Mouse (Mus musculus) layer of hippocampus, adult 2 months (tissue): ENCODE measurements at regions not wholly inside any gene's neighbourhood (a gene's known extent, or its start where the extent isn't known, plus 50 kb on each side); places are given as distances from the start of the nearest gene placed in this dataset.

Source experiments
- DNase-seq, 2 experiments: peaks; one replicate each; pipeline ENCODE4 v3.0.0; 2022; ENCODE audit warnings: low spot score in 2 of 2
- H3K27ac ChIP-seq: fragments of 200-600 bp; 2 replicates; pipeline ENCODE4 v1.8.1; 2022
- H3K4me3 ChIP-seq: fragments of 200-600 bp; 2 replicates; pipeline ENCODE4 v1.8.1; 2022; ENCODE audit warnings: mild to moderate bottlenecking
- CTCF ChIP-seq: fragments of 200-600 bp; conservative IDR thresholded peaks from 2 replicates; pipeline ENCODE4 v1.8.1; 2022; ENCODE audit warnings: antibody characterized with exemption, mild to moderate bottlenecking, moderate library complexity

DNA sequence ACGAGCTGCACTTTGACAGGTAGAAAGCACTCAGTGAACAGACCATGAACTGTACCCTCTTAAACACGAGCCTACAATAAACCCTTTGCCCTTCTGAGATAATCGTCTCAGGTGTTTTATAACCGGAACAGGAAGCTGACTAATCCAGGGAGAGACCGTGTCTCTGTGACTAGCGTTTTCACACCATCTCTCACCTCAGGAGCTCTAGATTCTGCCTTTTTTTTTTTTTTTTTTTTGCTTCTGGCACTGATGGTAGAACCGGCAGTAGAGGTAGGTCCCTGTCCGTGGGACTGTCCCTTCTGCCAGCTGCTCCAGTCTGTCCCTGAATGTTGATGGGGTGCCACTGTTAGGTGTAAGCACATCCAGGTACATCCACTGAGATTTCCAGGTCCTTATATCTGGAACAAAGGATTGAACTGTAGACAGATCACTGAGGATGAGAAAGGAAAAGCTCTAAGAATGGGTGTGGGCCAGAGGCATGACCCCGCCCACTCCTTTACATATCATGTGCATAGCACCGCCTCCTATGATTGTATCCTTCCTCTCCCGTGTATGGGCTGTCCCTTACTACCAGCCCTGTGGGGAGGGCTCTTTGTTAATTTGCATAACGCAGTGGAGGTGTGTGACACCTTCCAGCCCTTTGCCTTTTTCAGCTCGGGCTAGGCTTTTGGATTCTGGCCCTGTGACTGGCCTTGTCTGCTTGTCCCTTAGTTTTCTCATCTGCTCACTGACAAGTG, 70.7 kb upstream of the Lrpap1 start:
- no peak for TF ChIP-seq CTCF
- no peak overlapping the region for H3K27ac ChIP-seq
- no peak for DNase-seq

DNA sequence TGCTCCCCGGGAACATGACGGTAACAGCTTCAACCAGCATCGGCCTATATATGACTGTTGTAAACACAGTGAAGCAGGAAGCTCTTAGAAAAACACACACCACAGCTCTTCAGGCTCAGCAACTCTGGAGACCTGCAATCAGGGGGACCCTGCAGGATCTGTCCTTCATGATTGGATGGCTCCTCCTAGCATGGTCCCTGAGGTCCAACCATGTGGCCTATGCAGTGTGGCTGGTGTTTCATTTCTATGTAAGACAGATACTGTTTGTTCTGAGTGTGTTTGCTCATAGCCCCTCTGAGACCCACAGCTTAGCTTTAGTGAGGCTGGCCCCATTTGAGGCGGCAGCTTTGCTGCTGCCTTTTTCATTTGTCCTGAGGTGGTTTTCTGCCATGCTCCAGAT, 68.8 kb upstream of the Lrpap1 start:
- no peak for DNase-seq
- Histone ChIP-seq H3K4me3 (no peak overlapping the region), H3K27ac (no peak overlapping the region)
- TF ChIP-seq CTCF = no peak

More for the DNA sequence above, 70.7 kb upstream of the Lrpap1 start:
- no peak overlapping the region for H3K4me3 ChIP-seq

DNA sequence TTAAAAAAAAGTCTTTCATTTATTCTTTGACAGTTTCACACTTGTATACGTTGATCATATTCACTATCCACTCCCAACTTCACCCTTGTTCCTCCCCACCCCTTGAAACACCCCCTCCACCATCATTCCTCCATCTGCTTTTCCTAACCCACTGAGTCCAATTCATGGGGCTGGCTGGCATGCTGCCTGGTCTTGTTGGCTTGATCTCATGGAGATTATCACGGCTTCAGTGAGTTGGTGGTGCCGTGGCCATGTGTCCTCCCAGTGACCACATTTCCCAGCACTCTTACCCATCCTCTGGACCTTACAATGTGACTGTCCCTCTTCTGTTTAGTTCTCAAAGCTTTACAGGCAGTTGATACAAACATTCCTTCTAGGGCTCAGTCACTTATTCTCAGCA, 65.8 kb upstream of the Lrpap1 start:
- Histone ChIP-seq H3K4me3 (no peak overlapping the region), H3K27ac (peak overlapping the region; percentile 69; the same call in 1 of the 2 replicates)
- TF ChIP-seq CTCF = no peak
- no peak for DNase-seq

DNA sequence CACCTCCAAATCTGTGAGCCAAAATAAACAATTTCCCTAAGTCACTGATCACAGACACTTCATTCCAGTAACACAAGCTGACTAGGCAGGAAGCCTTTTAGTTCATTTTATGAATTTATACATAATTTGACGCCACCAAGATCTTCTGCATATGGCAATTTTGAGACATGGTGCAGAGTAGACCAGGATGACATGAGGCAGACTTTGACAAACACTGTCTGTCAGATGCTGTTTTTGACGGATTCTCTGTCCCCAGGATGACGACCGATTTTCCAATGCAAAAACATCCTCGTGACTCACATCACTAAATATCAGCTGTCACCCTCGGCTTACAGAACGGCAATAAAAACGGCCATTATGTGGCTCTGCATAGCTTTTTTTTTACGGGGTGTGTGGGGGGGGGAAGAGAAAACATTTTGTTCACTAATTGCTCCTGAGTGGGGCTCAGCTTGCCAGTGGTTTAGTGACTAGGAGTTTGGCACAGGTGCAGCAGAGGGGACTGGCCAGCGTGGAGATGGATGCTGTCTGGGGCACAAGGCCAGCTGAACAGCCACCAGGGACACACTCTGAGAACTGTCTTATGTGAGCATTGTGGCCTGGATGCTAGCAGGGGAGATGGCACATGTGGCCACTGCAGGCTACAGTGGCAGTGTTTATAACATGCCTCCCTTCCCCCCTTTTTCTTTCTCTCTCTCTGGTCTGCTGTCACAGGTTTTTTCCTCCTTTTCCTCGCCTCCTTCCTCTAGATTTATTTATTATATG, 65.0 kb upstream of the Lrpap1 start:
- no peak for TF ChIP-seq CTCF
- Histone ChIP-seq H3K27ac (peak overlapping the region; percentile 69), H3K4me3 (no peak overlapping the region)
- peak in 1 of 2 experiments; percentile 52 for DNase-seq

DNA sequence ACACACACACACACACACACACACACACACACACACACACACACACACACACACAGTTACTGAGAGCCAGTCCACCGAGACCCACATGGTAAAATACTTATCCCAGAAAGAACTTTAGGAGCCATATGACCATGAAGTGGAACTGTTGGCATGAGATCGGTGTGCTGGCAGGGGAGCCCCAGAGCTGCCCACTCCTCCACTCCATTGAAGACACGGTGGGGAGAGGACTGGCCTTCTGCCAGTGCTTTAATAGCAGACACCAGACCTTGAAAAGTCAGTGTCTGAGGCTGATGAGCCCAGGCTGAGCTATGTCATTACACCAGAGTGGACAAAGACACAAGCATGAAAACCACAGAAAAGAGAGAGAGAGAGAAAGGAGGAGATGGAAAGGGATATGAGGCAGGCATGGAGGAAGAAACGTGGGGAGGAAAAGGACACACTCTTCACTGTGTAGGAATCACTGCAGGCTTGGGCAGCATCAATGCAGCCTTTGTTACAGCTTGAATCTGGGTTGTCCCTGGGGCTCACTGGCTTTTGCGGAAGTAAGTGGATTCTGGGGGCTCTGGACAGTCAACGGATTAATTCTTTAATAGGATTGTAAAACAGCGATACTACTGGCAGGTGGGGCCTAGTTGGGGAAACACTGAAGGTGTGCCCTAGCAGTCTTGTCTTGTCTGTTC, 64.2 kb upstream of the Lrpap1 start:
- Histone ChIP-seq H3K4me3 (no peak overlapping the region), H3K27ac (peak overlapping the region; percentile 69)
- no peak for DNase-seq
- no peak for TF ChIP-seq CTCF

DNA sequence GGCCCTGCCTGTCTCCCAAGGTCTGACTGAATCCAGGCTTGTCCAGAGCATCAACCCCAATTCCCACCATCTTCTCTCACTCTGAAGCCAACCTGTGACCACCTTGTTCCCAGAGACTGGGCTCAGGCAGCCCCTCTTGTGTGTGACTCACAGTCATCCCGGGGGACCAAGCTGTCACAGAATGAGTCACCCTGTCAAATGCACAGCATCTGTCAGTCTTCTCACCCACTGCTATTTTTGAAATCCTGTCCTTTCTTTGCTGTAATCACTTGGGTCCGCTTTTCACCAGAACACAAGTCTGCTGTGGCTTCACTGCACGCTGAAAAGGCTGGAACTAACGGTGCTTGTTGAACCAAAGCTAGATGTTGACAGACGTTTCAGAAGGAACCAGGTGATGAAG, 63.3 kb upstream of the Lrpap1 start:
- peak; percentile 60 to 67 for DNase-seq
- H3K4me3 ChIP-seq = no peak overlapping the region

DNA sequence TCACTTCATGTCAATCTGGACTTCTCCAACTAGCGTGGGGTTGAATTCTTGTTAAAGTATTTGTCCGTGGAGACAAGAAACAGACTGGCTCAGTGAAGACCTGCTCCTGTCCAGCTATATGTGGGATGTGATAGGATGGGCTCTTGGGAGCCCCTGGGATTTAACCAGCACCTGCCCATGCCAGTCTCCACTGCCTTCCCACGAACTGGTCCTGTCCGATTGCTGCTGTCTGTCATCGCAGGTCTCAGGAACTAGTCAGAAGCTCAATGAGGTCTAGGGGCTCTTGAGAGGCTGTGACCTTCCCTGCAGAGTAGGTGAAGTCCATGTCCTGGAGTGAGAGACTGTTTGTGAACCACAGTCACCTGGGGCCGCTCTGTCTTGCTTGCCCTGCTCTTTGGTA, 62.8 kb upstream of the Lrpap1 start:
- no peak for DNase-seq
- Histone ChIP-seq H3K27ac (peak overlapping the region; percentile 82), H3K4me3 (no peak overlapping the region)
- TF ChIP-seq CTCF = no peak

More for the DNA sequence above, 63.3 kb upstream of the Lrpap1 start:
- TF ChIP-seq CTCF = no peak
- H3K27ac ChIP-seq = peak overlapping the region; percentile 82

DNA sequence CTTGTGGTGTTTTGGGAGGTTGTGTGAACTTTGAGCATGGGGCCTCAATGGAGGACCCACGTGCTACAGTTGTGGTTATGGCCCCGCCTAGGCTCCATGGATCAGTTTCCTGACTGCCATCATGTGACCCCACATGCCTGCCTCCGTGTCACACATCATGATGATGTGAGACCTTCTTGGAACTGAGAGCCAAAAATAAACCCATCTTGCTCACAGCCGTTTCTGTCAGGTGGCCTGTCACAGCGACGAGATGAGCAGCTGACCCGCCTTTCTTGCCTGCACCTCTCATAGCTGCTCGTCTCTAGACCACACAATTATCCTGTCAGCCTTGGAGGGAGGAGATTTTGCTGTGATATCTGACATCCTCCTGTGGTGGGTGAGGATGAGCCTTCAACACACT, 60.4 kb upstream of the Lrpap1 start:
- DNase-seq = no peak
- no peak overlapping the region for H3K27ac ChIP-seq
- no peak for TF ChIP-seq CTCF
- no peak overlapping the region for H3K4me3 ChIP-seq

DNA sequence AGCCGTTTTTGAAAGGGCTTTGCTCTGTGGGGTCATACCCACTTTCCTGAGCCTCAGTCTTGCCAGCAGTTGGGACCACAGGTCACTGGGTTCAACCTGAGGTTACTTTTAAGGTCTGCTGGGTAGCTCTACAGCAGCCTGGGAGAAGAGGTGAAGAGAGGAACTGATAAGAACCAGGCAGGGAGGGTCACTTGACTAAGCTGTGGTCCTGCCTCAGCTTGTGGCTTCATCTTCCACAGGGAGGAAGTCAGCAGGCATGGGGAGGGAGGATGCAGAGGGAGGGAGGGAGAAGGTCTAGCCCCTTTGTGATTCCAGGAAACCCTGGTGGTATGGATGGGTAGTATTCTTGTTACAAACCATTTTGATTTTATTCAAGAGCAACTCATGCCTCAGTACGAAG, 59.9 kb upstream of the Lrpap1 start:
- no peak overlapping the region for H3K27ac ChIP-seq
- 0 out of 2 replicates have a peak, but pooled peaks have one; percentile 6 for TF ChIP-seq CTCF
- no peak overlapping the region for H3K4me3 ChIP-seq
- no peak for DNase-seq

DNA sequence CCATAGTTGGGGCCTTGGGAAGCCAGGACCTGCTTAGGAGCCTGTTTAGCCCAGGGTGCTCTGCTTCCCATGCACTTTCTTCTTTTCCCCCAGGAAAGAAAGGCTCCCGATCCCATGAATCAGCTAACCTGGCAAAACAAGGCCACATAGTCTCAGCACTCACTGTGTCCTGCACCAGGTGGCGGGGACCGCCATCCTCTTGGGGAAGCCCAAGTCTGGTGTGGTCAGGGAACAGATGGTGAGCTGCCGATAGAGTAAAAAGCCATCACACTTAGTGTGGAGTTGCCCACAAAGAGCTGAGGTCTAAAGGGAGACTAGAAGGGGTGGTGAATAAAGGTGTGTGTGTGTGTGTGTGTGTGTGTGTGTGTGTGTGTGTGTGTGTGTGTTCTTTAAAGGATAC, 57.0 kb upstream of the Lrpap1 start:
- Histone ChIP-seq H3K27ac (no peak overlapping the region), H3K4me3 (no peak overlapping the region)
- no peak for DNase-seq
- TF ChIP-seq CTCF = no peak

DNA sequence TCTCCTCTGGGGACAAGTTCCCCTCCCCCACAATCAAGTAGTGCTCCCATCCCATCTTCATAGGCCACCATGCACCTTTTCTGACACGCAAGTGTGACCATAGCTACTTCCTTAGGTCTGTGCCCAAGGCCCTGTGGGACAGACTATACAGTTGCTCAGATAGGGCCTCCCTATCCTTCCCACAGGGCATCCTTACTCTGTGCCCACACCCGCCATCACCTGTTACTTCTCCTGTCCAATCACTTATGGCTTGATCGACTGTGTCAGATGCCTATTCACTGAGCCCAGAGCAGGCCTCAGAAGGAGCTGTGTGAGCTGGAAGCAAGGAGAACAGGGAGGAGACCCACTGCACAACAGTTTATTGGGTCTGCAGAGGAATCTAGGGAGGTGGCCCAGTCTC, 56.6 kb upstream of the Lrpap1 start:
- DNase-seq = no peak
- no peak overlapping the region for H3K27ac ChIP-seq
- no peak overlapping the region for H3K4me3 ChIP-seq
- TF ChIP-seq CTCF = no peak

DNA sequence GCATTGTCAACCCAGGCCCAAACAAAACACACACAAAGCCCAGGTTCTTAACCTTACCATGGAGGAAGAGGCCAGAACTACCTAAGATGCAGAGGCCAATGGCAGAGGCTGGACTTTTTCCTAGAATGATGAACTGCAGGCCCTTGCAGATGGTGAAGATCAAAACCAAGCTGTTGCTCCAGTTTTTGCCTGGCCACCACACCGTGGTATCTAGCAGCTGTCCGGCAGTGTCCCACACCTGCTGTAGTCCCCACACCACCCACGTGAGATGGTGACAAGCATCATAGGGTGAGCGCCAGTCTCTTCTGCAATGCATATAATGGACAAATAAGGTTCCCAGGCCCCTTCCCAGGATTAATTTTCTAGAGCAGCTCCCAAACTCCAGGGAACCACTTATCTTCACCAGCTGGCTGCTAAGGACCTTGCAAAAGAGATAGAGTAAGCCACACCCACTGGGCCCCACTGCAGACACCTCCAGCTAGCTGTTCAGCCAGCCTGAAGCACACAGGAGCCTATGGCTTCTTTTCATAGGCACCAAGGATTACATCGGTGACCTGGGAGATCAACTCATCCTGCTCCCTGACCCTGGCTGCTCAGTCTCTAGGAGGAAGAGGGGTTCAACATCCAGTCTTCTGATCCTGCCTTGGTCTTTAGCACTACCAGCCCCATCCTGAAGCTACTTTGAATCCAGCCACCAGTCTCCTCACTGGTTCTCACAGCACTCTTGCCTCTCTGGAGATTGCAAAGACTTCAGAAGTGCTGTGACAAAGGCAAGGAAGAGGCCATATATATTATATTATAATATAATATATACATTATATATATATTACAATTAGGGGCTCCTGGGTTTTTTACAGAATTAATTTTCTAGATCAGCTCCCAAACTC, 55.6 kb upstream of the Lrpap1 start:
- no peak for TF ChIP-seq CTCF
- Histone ChIP-seq H3K4me3 (no peak overlapping the region), H3K27ac (no peak overlapping the region)
- DNase-seq = no peak
